Mouse (Mus musculus): ENCODE results near the gene Supt4a. TPM values are rescaled to one million over a fixed set of nuclear protein-coding genes. Genes with fewer than 3 reads are reported as not detected.

Supt4a gene
- polyA plus RNA-seq, 1 experiment = 214 TPM

GRCm38 (mm10) chr11:87734346-87734745, 3.0 kb upstream of the Supt4a start:
- H3ac ChIP-seq (ENCODE audit: control insufficient read depth, insufficient read length, low read depth) = no peak overlapping the region
- H3K27me3 ChIP-seq (ENCODE audit: control insufficient read depth, insufficient read depth, insufficient read length) = peaks cover 42% of the 10 kb centered on the region
- H3K4me3 ChIP-seq (ENCODE audit: insufficient read depth, poor library complexity, severe bottlenecking) = no peak overlapping the region
- peaks cover 4% of the 10 kb centered on the region for H3K79me3 ChIP-seq (ENCODE audit: low read depth)
- no peak for TF ChIP-seq MAX (IDR thresholded peaks at IDR 0.05)
- TF ChIP-seq CTCF (IDR thresholded peaks at IDR 0.05; ENCODE audit: control insufficient read depth, insufficient read depth, insufficient read length) = no peak
- TF ChIP-seq MYOG (IDR thresholded peaks at IDR 0.05; ENCODE audit: control insufficient read depth, extremely low read depth, insufficient read length) = no peak
- TF ChIP-seq FOSL1 (IDR thresholded peaks at IDR 0.05; ENCODE audit: insufficient read depth, low read length, poor library complexity, severe bottlenecking) = no peak
- TF ChIP-seq MYOD1 (IDR thresholded peaks at IDR 0.05; ENCODE audit: control insufficient read depth, insufficient read length, low read depth) = no peak
- TF ChIP-seq CEBPB (IDR thresholded peaks at IDR 0.05; ENCODE audit: low read depth) = no peak
- no peak for TF ChIP-seq USF1 (IDR thresholded peaks at IDR 0.05; ENCODE audit: low read depth)
- H3K79me2 ChIP-seq (ENCODE audit: control insufficient read depth, insufficient read depth) = peaks cover 12% of the 10 kb centered on the region
- peaks cover 1% of the 10 kb centered on the region for H3K36me3 ChIP-seq (ENCODE audit: control insufficient read depth, insufficient read depth)

GRCm38 (mm10) chr11:87735691-87736090, 1.7 kb upstream of the Supt4a start:
- peaks cover 12% of the 10 kb centered on the region for H3K79me2 ChIP-seq (ENCODE audit: control insufficient read depth, insufficient read depth)
- peaks cover 14% of the 10 kb centered on the region for H3K36me3 ChIP-seq (ENCODE audit: control insufficient read depth, insufficient read depth)
- H3ac ChIP-seq (ENCODE audit: control insufficient read depth, insufficient read length, low read depth) = no peak overlapping the region
- TF ChIP-seq FOSL1 (IDR thresholded peaks at IDR 0.05; ENCODE audit: insufficient read depth, low read length, poor library complexity, severe bottlenecking) (no peak), MAX (IDR thresholded peaks at IDR 0.05) (no peak), MYOG (IDR thresholded peaks at IDR 0.05; ENCODE audit: control insufficient read depth, extremely low read depth, insufficient read length) (no peak), MYOD1 (IDR thresholded peaks at IDR 0.05; ENCODE audit: control insufficient read depth, insufficient read length, low read depth) (no peak), CEBPB (IDR thresholded peaks at IDR 0.05; ENCODE audit: low read depth) (no peak), CTCF (IDR thresholded peaks at IDR 0.05; ENCODE audit: control insufficient read depth, insufficient read depth, insufficient read length) (no peak), USF1 (IDR thresholded peaks at IDR 0.05; ENCODE audit: low read depth) (no peak)
- peaks cover 4% of the 10 kb centered on the region for H3K79me3 ChIP-seq (ENCODE audit: low read depth)
- peaks cover 32% of the 10 kb centered on the region for H3K27me3 ChIP-seq (ENCODE audit: control insufficient read depth, insufficient read depth, insufficient read length)
- H3K4me3 ChIP-seq (ENCODE audit: insufficient read depth, poor library complexity, severe bottlenecking) = no peak overlapping the region

- TF ChIP-seq MYOG (IDR thresholded peaks at IDR 0.05; ENCODE audit: control insufficient read depth, extremely low read depth, insufficient read length) (no peak), USF1 (IDR thresholded peaks at IDR 0.05; ENCODE audit: low read depth) (no peak), CEBPB (IDR thresholded peaks at IDR 0.05; ENCODE audit: low read depth) (no peak)
- H3ac ChIP-seq (ENCODE audit: control insufficient read depth, insufficient read length, low read depth) = peak overlapping the region; percentile 46
- H3K79me3 ChIP-seq (ENCODE audit: low read depth) = peaks cover 4% of the 10 kb centered on the region
- H3K4me3 ChIP-seq (ENCODE audit: insufficient read depth, poor library complexity, severe bottlenecking) = peak overlapping the region; percentile 27
- H3K79me2 ChIP-seq (ENCODE audit: control insufficient read depth, insufficient read depth) = peaks cover 12% of the 10 kb centered on the region
- H3K36me3 ChIP-seq (ENCODE audit: control insufficient read depth, insufficient read depth) = peaks cover 19% of the 10 kb centered on the region
- H3K27me3 ChIP-seq (ENCODE audit: control insufficient read depth, insufficient read depth, insufficient read length) = peaks cover 23% of the 10 kb centered on the region
Observed at GRCm38 (mm10) chr11:87736647-87737134, 661 bp upstream of the Supt4a start.

- H3K79me2 ChIP-seq (ENCODE audit: control insufficient read depth, insufficient read depth) = no peaks in the 10 kb centered on the region
- H3ac ChIP-seq (ENCODE audit: control insufficient read depth, insufficient read length, low read depth) = no peak overlapping the region
- peaks cover 45% of the 10 kb centered on the region for H3K36me3 ChIP-seq (ENCODE audit: control insufficient read depth, insufficient read depth)
- TF ChIP-seq FOSL1 (IDR thresholded peaks at IDR 0.05; ENCODE audit: insufficient read depth, low read length, poor library complexity, severe bottlenecking) = no peak
- no peak for TF ChIP-seq CTCF (IDR thresholded peaks at IDR 0.05; ENCODE audit: control insufficient read depth, insufficient read depth, insufficient read length)
- TF ChIP-seq MYOG (IDR thresholded peaks at IDR 0.05; ENCODE audit: control insufficient read depth, extremely low read depth, insufficient read length) = no peak
- H3K27me3 ChIP-seq (ENCODE audit: control insufficient read depth, insufficient read depth, insufficient read length) = no peaks in the 10 kb centered on the region
- H3K79me3 ChIP-seq (ENCODE audit: low read depth) = no peaks in the 10 kb centered on the region
- H3K4me3 ChIP-seq (ENCODE audit: insufficient read depth, poor library complexity, severe bottlenecking) = no peak overlapping the region
Observed at GRCm38 (mm10) chr11:87743691-87744090, 6.3 kb downstream of the Supt4a start.

- Histone ChIP-seq H3K79me3 (ENCODE audit: low read depth) (no peaks in the 10 kb centered on the region), H3ac (ENCODE audit: control insufficient read depth, insufficient read length, low read depth) (no peak overlapping the region), H3K36me3 (ENCODE audit: control insufficient read depth, insufficient read depth) (peaks cover 38% of the 10 kb centered on the region), H3K79me2 (ENCODE audit: control insufficient read depth, insufficient read depth) (no peaks in the 10 kb centered on the region), H3K27me3 (ENCODE audit: control insufficient read depth, insufficient read depth, insufficient read length) (no peaks in the 10 kb centered on the region), H3K4me3 (ENCODE audit: insufficient read depth, poor library complexity, severe bottlenecking) (no peak overlapping the region)
- TF ChIP-seq MAX (IDR thresholded peaks at IDR 0.05) = no peak
- TF ChIP-seq USF1 (IDR thresholded peaks at IDR 0.05; ENCODE audit: low read depth) = no peak
- no peak for TF ChIP-seq MYOG (IDR thresholded peaks at IDR 0.05; ENCODE audit: control insufficient read depth, extremely low read depth, insufficient read length)
- TF ChIP-seq CTCF (IDR thresholded peaks at IDR 0.05; ENCODE audit: control insufficient read depth, insufficient read depth, insufficient read length) = no peak
- TF ChIP-seq MYOD1 (IDR thresholded peaks at IDR 0.05; ENCODE audit: control insufficient read depth, insufficient read length, low read depth) = no peak
- TF ChIP-seq FOSL1 (IDR thresholded peaks at IDR 0.05; ENCODE audit: insufficient read depth, low read length, poor library complexity, severe bottlenecking) = no peak
- no peak for TF ChIP-seq CEBPB (IDR thresholded peaks at IDR 0.05; ENCODE audit: low read depth)
Observed at GRCm38 (mm10) chr11:87744964-87745363, 7.6 kb downstream of the Supt4a start.
